Mouse (Mus musculus) gonadal fat pad, adult 2 months (tissue): ENCODE results near the gene Atxn1. TPM values are rescaled to one million over a fixed set of nuclear protein-coding genes. Genes with fewer than 3 reads are reported as not detected.

Experiments
- DNase-seq: peaks from one replicate; pipeline ENCODE4 v3.0.0-alpha.2; 2012; ENCODE audit warnings: low read depth
- polyA plus RNA-seq: library from polyadenylated mRNA; depleted of rRNA; stranded (reverse); fragments of >200 nt; gene quantifications from 2 replicates; pipeline ENCODE4 v1.2.3, GENCODE M21; 2012

Gene Atxn1
- polyA plus RNA-seq, 1 experiment = 11.6 TPM

DNA sequence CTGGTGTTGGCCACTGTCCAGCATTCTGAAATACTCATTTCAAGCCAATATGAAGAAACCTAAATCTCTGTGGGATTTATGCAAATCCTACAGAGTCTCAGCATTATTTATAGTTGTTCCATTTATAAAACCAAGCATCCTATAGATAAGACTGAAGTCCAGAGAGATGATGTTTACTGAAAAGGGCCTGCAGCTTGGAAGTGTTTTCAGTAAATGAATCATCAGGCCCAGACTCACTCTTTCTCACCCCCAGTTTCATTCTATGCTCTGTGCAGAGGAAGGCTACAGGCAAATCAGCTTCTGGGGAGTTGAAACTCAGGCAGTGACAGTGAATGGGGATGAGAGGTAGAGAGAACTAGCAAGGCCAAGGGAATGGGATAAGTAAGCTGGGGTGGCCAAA lies 373.9 kb downstream of the Atxn1 start:
- no peak for DNase-seq

DNA sequence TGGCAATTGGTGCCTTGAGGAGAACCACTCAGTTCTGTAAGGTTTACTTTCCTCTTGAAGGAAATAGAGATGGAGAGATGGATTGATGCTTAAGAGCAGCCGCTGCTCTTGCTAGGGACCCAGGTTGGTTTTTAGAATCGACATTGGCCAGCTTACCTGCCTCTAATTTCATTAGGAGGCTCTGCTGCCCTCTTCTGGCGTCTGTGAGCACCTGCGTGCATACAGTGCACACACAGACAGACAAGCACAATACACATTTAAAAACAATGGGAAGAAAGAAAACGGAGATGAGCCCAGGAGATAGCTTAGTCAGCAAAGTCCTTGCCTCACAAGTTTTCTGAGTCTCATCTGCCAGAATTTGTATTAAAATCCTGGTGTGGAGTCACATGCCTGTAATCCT lies 381.7 kb downstream of the Atxn1 start:
- DNase-seq = no peak

DNA sequence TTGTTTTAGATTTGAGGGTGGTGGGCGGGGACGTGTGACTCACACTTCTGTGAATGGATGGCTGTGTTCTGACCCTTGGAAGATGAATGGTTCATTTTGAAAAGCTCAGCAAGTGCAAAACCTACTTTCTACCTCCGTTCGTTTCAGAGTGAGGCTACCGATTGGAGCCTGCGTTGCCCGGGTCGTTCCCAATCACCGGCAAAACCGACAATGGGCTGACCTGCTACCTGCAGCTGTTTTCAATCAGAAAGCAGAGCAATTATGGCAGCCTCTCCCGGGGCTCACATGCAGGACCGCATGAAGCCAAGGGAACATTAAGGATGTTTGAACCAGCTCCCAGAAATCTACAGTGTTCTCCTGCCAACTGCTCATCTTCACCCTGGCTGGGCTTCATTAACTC lies 382.5 kb downstream of the Atxn1 start:
- no peak for DNase-seq

GRCm38 (mm10) chr13:45579751-45580150 lies 385.1 kb downstream of the Atxn1 start:
- DNase-seq = no peak

DNA sequence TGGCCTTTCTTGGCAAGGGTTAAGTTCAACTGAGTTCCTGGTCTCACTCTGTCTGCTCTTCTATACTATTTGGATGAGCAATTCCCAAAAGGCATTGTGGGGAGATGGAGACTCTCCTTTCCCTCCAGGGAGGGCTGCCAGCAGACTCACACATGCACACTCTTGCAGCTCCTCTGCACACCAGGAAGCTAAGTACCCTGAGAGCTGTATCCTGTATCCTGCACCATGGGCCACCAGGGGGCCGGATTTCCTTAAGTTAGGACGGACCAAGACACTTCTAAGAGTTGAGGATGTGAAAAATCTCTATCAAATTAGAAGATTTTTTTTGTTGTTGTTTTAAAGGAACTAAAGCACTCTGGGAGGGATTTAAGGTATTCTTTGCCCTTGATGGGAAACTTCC lies 387.0 kb downstream of the Atxn1 start:
- DNase-seq = no peak

- DNase-seq = no peak
Observed at GRCm38 (mm10) chr13:45577366-45577765, 387.4 kb downstream of the Atxn1 start.

DNA sequence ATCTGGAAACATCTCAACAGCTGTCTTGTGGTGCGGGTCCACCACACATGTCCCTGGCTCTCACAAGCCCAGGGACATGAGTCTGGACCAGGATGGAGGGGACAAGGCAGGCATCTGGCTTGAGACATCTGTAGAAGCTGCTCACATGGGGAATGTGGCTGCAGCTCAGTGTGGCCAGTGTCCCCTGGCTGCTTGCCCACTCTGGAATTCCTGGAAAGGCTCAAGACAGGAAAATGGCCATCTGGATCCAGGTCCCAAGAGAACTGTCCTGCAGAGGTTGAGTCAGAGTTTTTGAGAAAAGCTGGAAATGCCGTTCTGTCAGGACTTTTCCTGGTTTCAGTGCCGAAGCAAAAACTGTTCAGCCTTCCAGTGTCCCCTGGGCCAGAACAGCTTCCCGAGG lies 388.6 kb downstream of the Atxn1 start:
- DNase-seq = no peak

- DNase-seq = no peak
Observed at GRCm38 (mm10) chr13:45572768-45573167, 392.0 kb downstream of the Atxn1 start.

- no peak for DNase-seq
Observed at GRCm38 (mm10) chr13:45571795-45572262, 393.0 kb downstream of the Atxn1 start.

DNA sequence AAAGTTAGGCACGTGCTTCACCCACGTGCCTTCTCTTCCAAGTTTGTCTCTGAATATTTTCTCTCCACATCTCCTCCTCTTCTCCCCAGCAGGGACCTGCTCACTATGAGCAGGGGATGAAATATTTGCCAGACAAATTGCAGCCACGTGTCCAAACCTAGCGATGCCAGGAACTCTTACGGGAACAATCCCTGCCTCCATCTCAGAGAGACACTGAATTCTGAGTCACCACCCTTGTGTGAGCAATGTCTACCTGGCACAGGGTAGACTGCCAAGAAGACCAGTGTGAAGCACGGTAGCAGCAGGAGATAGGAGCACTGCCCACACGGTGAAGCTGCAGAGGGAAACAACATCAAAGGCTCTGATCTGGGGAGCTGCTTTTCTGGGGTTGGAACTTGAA lies 394.9 kb downstream of the Atxn1 start:
- DNase-seq = no peak

DNA sequence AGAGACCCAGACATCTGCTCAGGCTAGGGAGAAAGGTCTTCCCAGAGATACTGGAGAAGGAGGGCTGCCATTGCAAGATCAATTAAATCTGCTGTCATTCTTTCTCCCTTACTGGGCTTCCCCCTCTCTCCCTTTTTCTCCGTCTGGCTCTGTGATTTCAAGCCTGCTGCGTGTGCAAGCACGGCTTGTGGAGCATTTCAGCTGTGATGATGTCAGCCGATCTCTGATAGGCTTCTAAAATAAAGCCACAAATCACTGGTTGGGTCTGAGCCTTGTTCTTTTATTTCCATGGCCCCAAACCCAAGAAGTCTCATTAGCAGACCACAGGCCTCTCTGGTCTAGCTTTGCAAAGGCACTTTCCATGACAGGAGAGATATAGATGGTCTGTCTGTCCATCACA lies 399.9 kb downstream of the Atxn1 start:
- no peak for DNase-seq

- no peak for DNase-seq
Observed at GRCm38 (mm10) chr13:45562011-45562410, 402.8 kb downstream of the Atxn1 start.

GRCm38 (mm10) chr13:45560543-45560942 lies 404.3 kb downstream of the Atxn1 start:
- DNase-seq = no peak

DNA sequence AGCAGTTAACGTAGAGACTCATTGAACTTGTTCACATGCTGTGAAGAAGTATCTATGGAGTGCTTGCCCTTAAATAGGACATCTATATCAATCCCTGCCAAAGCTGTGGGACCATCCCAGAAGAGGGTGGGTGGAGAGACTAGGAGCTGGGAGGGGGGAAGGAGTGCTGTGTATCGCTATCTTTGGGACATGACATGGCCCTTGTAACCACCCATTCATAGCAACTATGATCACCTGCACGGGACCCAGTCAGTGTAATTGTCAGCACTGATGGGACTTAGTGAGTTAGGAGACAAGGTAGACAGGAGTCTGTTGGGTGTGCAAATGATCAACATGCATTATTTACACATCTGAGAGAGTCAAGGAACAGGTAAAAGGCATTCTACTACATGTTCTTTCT lies 405.6 kb downstream of the Atxn1 start:
- DNase-seq = no peak

- DNase-seq = no peak
Observed at GRCm38 (mm10) chr13:45558367-45558766, 406.4 kb downstream of the Atxn1 start.

DNA sequence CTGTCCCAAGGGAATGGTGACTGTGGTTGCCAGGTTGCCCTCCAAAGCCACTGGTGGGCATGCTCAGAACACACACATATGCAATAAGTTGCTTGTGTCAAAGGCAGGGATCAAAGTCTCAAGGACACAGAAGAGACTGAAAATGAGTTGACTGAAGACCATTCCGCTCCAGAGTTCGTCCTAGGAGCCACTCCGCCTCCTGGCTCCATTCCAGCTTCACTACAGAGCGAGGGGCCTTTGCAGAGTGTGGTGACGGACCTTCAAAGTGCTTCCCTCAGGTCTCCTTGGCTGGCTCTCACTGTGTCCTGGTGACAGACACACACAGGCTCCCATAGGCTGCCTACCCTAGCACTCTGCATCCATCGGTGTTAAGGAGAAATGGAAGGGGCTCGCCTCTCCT lies 411.1 kb downstream of the Atxn1 start:
- DNase-seq = no peak

GRCm38 (mm10) chr13:45547549-45547948 lies 417.3 kb downstream of the Atxn1 start:
- DNase-seq = no peak

DNA sequence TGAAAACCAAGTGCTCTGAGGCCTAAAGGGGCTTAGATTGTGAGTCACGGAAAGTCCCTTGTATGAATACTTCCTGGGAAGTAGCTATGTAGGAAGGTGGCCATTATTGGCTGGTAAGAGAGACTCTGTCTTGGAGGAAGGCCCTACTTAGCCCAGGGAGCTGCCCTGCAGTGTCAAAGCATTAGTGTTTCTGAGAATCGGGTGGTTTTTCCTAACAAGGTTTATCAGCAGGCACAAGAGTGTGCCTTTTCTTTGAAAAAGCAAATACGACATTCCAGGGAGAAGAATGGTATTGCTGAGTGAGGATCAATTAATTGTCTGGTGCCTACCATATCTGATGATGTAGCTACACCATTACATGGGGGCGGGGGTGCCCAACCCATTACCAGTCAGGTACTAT lies 417.9 kb downstream of the Atxn1 start:
- DNase-seq = no peak

- no peak for DNase-seq
Observed at GRCm38 (mm10) chr13:45545974-45546373, 418.8 kb downstream of the Atxn1 start.

- DNase-seq = no peak
Observed at GRCm38 (mm10) chr13:45539205-45539568, 425.6 kb downstream of the Atxn1 start.

- DNase-seq = no peak
Observed at GRCm38 (mm10) chr13:45538532-45539204, 426.1 kb downstream of the Atxn1 start.

GRCm38 (mm10) chr13:45538091-45538490 lies 426.7 kb downstream of the Atxn1 start:
- DNase-seq = no peak

- no peak for DNase-seq
Observed at GRCm38 (mm10) chr13:45537110-45537509, 427.7 kb downstream of the Atxn1 start.

DNA sequence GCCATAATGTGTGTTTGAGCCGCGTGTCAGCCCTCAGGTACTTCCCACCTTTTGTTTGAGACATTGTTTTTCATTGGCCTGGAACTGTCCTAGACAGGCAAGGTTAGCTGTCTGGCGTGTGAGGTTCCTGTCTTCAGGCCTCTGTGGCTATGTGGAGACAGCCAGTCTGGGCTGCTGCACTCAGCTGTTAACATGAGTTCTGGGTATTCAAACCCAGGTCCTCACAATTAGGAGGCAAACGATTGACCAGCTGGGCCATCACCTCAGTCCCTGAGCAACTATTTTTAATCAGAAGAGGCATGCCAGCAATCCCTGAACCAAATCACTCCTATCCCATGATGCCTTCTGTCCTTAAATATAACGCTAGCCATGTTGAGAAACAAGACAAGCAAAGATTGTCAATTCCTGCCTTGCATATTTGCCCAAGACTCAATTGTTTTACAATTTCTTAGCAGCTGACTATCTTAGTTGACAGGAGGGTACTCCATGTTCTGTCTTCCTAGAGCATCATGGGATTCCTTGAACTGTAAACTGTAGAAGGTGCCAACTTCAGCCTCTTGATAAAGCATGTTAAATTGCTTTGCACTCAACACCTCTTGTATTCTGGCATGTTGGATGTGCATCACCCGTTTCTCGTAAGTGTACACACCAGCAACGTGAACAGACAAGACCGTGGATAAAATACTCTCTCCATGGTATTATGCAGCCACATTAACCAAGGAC lies 428.9 kb downstream of the Atxn1 start:
- DNase-seq = no peak
